Mouse (Mus musculus) telencephalon, adult 2 months (tissue): ENCODE data around the gene Maea.
A peak's percentile ranks its signal among the peaks of the same experiment; 100 is the strongest.
"Not testable (repeated sequence)": the region's sequence is repeated elsewhere in the genome, so short reads cannot be mapped to it uniquely, and the experiment has no call there.

Experiments
- DNase-seq: peaks from one replicate; pipeline ENCODE4 v3.0.0-alpha.2; 2011; ENCODE audit warnings: low read depth, low spot score

Maea gene

DNA sequence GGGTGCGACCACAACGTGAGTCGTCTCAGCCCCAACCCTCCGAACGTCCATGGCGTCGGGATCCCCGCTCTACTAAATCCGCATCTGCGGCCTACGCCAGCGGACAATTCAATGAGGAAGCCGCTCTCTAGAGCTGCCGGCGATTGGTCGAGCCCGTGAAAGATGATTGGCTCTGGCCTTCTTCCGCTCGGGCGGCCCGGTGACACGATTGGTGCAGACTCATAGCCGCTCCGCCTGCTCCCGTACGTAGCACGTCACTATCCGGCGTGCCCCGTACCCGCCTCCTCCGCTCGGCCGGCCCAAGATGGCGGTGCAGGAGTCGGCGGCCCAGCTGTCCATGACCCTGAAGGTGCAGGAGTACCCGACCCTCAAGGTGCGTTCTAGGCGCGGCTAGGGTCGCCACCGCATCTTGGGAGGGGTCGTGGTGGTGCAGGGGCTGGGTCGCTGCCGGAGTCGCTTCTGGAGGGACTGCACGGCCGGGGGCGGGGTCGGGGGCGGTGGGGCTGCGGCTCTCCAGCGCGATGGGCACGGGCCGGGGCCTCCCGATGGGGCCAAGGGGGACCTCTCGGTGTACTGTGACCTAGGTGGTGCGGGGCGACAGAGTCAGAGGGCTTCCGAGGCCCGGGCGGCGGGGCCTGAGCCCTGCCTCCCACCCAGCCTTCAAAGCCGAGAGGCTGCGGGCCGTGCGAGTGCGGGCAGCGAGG is at the start of gene Maea:
Gene Maea (plus strand): TSS at position 237 of the 704 bp plus-strand sequence.
- DNase-seq: peak; percentile 96

- DNase-seq: no peak
These were observed 41.4 kb upstream of the Maea start for GRCm38 (mm10) chr5:33293796-33294430.

DNA sequence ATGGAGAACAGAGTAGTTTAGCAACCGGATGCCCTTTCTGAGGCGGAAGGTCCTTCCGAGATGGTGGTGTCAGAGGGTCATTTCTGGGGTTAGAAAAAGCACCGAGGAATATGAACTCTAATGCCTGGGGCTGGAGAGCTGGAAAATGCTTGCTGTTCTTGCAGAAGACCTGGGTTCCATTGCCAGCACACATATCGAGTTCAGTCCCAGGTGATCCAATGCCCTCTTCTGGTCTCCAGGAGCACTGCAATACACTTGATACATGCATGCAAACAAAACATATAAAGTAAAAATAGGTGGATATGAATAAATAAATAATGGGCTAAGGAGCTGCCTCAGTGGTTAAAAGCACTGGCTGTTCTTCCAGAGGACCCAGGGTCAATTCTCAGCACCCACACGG is 38.1 kb upstream of the Maea start:
- no peak for DNase-seq

DNA sequence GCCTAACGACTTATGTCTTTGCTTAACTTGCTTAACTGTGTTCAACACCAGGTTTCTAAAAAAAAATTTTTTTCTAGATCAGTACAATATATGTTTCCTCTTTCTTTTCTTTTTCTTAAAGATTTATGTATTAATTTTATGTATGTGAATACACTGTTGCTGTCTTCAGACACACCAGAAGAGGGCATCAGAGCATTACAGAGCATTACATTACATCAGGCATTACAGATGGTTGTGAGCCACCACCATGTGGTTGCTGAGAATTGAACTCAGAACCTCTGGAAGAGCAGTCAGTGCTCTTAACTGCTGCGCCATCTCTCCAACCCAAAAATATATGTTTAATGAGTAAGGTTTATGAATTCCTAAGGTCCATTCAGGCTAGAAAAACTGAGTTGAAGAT is 33.5 kb upstream of the Maea start:
- DNase-seq: no peak

DNA sequence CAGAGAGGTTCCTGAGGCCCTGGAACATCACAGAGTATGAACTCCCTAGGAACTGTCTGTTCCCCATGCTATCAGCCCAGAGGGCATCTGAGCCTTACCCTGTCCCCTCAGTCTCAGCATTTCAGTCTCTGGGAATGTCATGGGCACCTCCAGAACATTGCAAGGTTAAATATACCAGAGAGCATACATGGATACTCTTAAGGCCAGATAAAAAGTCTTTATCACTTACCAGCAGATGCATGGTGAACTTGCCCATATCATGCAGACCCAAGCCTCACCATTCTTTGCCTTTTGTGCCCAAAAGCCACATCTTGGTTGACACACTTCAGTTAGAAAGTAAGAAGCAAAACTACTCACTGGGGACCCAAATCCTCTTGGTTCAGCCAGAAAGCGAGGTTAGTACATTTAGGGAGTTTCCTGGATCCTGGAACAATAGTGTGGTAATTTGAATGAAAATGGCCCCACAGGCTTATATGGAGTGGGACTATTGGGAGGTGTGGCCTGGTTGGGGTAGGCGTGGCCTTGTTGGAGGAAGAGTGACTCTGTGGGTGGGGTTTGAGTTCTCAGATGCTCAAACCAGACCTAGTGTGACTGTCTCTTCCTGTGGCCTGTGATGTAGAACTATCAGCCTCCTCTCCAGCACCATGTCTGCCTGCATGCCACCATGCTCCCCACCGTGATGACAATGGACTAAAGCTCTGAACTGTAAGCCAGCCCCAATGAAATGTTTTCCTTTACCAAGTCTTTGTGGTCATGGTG is 24.4 kb upstream of the Maea start:
- DNase-seq: no peak

DNA sequence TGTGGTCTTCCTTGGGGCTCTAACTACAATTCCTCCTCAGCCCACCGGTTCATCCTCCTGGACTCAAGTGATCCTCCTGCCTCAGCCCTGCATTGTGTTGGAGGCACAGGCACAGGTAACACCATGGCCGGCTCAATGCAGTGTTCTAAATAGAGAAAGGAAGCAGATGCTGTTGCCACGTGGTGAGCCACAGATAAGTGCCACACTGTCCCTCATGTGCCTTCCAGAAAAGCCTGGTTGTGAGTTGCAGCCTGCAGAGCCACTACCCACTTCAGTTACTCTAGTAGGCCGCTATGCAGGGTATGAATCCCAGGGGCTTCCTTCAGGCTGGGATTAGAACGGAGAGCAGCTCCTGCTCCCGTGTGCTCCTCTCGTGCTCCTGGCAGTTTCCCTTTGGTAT is 23.1 kb upstream of the Maea start:
- no peak for DNase-seq

- no peak for DNase-seq
These were observed 10.8 kb upstream of the Maea start for GRCm38 (mm10) chr5:33324491-33324890.

- DNase-seq: no peak
These were observed 682 bp upstream of the Maea start for GRCm38 (mm10) chr5:33334381-33335272.

GRCm38 (mm10) chr5:33335977-33336360 is 660 bp downstream of the Maea start:
- DNase-seq: no peak

- no peak for DNase-seq
These were observed 1.9 kb downstream of the Maea start for GRCm38 (mm10) chr5:33337206-33337605.

DNA sequence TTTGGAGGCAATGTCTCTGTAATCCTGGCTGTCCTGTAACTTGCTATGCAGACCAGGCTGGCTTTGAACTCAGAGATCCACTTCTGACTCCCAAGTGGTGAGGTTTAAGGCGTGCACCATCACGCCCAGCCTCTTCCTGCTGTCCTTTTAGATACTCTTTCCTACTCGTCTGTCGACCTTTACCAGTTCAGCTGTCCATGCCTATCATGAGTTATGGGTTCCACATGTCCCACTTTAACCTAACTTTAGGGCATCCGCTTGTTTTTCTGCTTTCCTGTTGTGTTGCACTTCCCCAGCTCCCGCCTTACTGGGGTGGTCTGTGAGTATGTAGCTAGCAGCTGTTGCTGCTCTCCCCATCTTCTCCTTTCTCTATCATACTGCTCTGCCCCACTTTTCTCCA is 5.9 kb downstream of the Maea start:
- no peak for DNase-seq

- not testable (repeated sequence) for DNase-seq
These were observed 6.9 kb downstream of the Maea start for GRCm38 (mm10) chr5:33342248-33342647.

GRCm38 (mm10) chr5:33342821-33343220 is 7.5 kb downstream of the Maea start:
- DNase-seq: no peak

DNA sequence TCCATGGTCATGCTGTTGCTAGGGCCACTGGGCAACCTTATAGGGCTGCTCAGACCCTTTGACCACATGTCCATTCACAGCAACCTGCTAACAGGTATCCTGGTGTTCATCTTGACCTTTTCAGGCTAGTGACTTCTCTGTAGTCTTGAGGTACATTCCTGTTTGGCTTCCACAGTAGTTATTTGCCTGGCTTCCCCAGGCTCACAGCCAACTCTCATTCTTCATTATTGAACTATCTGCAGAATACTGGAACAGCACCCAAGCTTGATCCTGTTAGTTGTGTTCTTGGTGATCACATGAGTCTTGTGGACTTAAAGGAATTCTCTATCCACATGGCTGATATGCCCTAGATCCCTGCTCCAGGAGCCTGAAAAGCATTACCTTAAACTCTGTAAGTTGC is 8.3 kb downstream of the Maea start:
- DNase-seq: no peak

GRCm38 (mm10) chr5:33344070-33344469 is 8.8 kb downstream of the Maea start:
- no peak for DNase-seq

DNA sequence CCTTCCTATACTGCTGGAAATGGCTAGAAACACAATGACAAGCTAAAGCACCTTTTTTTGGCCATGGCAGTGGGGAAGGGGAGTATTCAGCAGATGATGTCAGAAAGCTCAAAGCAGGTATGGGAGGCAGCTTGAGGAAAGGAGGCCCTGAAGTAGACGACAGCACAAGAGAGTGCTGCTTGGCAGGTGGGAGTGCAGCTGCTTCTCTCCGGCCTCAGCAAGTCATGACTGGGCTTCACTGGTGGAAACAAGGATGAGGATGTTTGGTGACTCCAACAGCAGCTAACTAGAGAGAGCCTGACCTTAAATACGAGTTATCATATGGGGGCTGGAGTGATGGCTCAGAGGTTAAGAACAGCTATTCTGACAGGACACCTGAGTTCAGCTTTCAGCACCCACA is 12.3 kb downstream of the Maea start:
- DNase-seq: no peak

- no peak for DNase-seq
These were observed 13.9 kb downstream of the Maea start for GRCm38 (mm10) chr5:33349205-33349604.

DNA sequence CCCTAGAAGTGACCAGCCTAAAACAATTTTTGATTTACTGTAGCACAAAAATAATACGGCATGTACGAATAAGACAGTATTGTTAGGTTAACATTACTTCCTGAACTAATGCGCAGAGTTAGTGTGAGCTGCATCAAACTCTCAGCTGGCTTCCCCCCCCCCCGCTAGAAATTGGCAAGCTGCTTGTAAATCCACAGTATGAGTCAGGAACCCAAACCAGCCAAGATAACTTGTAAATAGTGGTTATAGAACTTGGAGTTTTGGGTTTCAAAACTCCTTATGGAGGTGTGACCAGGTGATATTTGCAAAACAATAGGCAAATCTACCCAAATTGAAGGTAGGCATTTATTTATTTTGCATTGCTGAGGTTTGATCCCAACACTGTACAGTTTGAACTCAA is 14.4 kb downstream of the Maea start:
- DNase-seq: no peak

DNA sequence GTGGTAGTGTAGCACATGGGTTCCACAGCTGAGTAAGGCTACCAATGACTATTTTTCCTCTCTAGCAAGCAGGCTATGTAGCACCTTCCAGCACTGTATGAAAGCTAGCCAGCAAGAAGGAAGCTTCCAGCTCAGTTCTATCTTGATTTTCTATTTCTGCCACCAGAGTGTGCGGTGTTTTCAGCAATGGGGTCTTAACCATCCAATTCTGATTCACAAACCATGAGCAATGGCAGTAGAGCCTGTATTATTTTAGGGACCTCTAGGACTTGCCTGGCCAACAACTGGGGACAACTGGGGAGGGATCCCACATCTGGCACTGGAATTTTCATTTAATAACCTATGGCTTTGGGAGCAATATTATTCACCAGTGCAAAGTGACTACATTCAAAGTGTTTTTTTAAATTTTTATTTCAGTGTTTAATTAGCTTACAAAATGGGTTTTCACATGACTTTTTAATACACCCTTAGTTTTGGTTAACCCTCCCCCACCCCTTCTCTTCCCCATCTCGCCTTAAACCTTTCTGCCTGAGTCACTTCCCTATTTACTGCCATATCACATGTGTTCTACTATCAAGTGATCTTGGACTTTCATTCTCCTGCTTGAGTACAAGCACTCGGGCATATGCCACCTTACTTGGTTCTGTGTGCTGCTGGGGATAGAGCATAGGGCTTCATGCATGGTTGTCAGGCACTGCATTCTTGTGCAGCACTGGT is 16.4 kb downstream of the Maea start:
- no peak for DNase-seq

GRCm38 (mm10) chr5:33352273-33352645 is 16.9 kb downstream of the Maea start:
- DNase-seq: no peak

DNA sequence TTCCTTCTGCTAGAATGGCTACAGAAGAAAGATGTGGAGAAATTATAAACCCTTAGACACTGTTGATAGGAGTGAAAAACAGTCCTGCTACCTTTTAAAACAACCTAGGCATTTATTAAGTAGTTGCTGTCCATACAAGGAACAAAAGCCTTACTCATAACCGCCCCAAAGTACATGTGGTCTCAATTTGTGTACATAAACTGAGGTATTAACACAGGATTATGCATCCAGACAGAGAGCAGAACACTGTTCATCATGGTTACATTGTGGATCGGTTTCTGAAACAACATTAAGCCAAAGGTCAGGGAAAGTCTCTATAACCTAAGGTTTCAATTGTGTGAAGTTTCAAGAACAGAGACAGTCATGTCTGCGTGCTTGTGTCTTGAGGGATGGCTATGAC is 17.7 kb downstream of the Maea start:
- no peak for DNase-seq
